Mouse (Mus musculus): ENCODE measurements around the gene Fam196b. TPM values are rescaled to one million over a fixed set of nuclear protein-coding genes. Genes with fewer than 3 reads are reported as not detected.

The Fam196b gene
- total RNA-seq, 1 experiment, result 0.36 TPM

GRCm38 (mm10) chr11:34356109-34356508 is 41.5 kb downstream of the Fam196b start:
- H3K9ac ChIP-seq (ENCODE audit: insufficient read depth, low read depth, low read length, poor library complexity, severe bottlenecking), result no peak overlapping the region
- no peaks in the 10 kb centered on the region for H3K4me1 ChIP-seq (ENCODE audit: control insufficient read depth in 2 of 2, insufficient read depth in 2 of 2, low read length in 2 of 2, poor library complexity in 1 of 2)
- H3K27ac ChIP-seq (ENCODE audit: insufficient read depth, low read depth, low read length, poor library complexity, severe bottlenecking), result no peak overlapping the region
- no peaks in the 10 kb centered on the region for H3K36me3 ChIP-seq (ENCODE audit: control insufficient read depth, insufficient read depth, low read length, poor library complexity, severe bottlenecking)
- no peak overlapping the region for H3K4me3 ChIP-seq (ENCODE audit: insufficient read depth in 1 of 2, low read depth in 1 of 2, low read length in 2 of 2, poor library complexity in 1 of 2, severe bottlenecking in 1 of 2)
- TF ChIP-seq CHD2 (IDR thresholded peaks at IDR 0.05; ENCODE audit: low read depth, low read length) (no peak), MAFK (IDR thresholded peaks at IDR 0.05; ENCODE audit: insufficient read depth, low read depth, low read length) (no peak), ZC3H11A (IDR thresholded peaks at IDR 0.05; ENCODE audit: borderline replicate concordance, low read depth, low read length) (no peak), ZNF384 (IDR thresholded peaks at IDR 0.05; ENCODE audit: low read depth, low read length) (no peak), HCFC1 (IDR thresholded peaks at IDR 0.05; ENCODE audit: borderline replicate concordance, insufficient read depth, low read length) (no peak)
- in situ Hi-C loops (cut with MboI; ENCODE audit: low sequenced_read_pairs in 2 of 2, unreplicated experiment in 2 of 2), result no loop called here
- H3K9me3 ChIP-seq (ENCODE audit: control insufficient read depth, insufficient read depth, low read depth, low read length), result no peaks in the 10 kb centered on the region
- DNase-seq (ENCODE audit: low read depth, low spot score), result no peak

- H3K9me3 ChIP-seq (ENCODE audit: control insufficient read depth, insufficient read depth, low read depth, low read length), result no peaks in the 10 kb centered on the region
- TF ChIP-seq MAFK (IDR thresholded peaks at IDR 0.05; ENCODE audit: insufficient read depth, low read depth, low read length), result no peak
- TF ChIP-seq CHD2 (IDR thresholded peaks at IDR 0.05; ENCODE audit: low read depth, low read length), result no peak
- no peak for TF ChIP-seq ZC3H11A (IDR thresholded peaks at IDR 0.05; ENCODE audit: borderline replicate concordance, low read depth, low read length)
- TF ChIP-seq ZNF384 (IDR thresholded peaks at IDR 0.05; ENCODE audit: low read depth, low read length), result no peak
- no peak for TF ChIP-seq HCFC1 (IDR thresholded peaks at IDR 0.05; ENCODE audit: borderline replicate concordance, insufficient read depth, low read length)
- H3K4me1 ChIP-seq (ENCODE audit: control insufficient read depth in 2 of 2, insufficient read depth in 2 of 2, low read length in 2 of 2, poor library complexity in 1 of 2), result no peaks in the 10 kb centered on the region
- no peak overlapping the region for H3K9ac ChIP-seq (ENCODE audit: insufficient read depth, low read depth, low read length, poor library complexity, severe bottlenecking)
- no peaks in the 10 kb centered on the region for H3K36me3 ChIP-seq (ENCODE audit: control insufficient read depth, insufficient read depth, low read length, poor library complexity, severe bottlenecking)
- H3K4me3 ChIP-seq (ENCODE audit: insufficient read depth in 1 of 2, low read depth in 1 of 2, low read length in 2 of 2, poor library complexity in 1 of 2, severe bottlenecking in 1 of 2), result no peak overlapping the region
- H3K27ac ChIP-seq (ENCODE audit: insufficient read depth, low read depth, low read length, poor library complexity, severe bottlenecking), result no peak overlapping the region
- no peak for DNase-seq (ENCODE audit: low read depth, low spot score)
- in situ Hi-C loops (cut with MboI; ENCODE audit: low sequenced_read_pairs in 2 of 2, unreplicated experiment in 2 of 2), result no loop called here
Observed at GRCm38 (mm10) chr11:34372224-34372623, 57.6 kb downstream of the Fam196b start.

GRCm38 (mm10) chr11:34375557-34375956 is 60.9 kb downstream of the Fam196b start:
- no peak overlapping the region for H3K9ac ChIP-seq (ENCODE audit: insufficient read depth, low read depth, low read length, poor library complexity, severe bottlenecking)
- no peaks in the 10 kb centered on the region for H3K36me3 ChIP-seq (ENCODE audit: control insufficient read depth, insufficient read depth, low read length, poor library complexity, severe bottlenecking)
- no peaks in the 10 kb centered on the region for H3K9me3 ChIP-seq (ENCODE audit: control insufficient read depth, insufficient read depth, low read depth, low read length)
- TF ChIP-seq MAFK (IDR thresholded peaks at IDR 0.05; ENCODE audit: insufficient read depth, low read depth, low read length) (no peak), ZNF384 (IDR thresholded peaks at IDR 0.05; ENCODE audit: low read depth, low read length) (no peak)
- no peaks in the 10 kb centered on the region for H3K4me1 ChIP-seq (ENCODE audit: control insufficient read depth in 2 of 2, insufficient read depth in 2 of 2, low read length in 2 of 2, poor library complexity in 1 of 2)
- in situ Hi-C loops (cut with MboI; ENCODE audit: low sequenced_read_pairs in 2 of 2, unreplicated experiment in 2 of 2), result no loop called here
- no peak overlapping the region for H3K4me3 ChIP-seq (ENCODE audit: insufficient read depth in 1 of 2, low read depth in 1 of 2, low read length in 2 of 2, poor library complexity in 1 of 2, severe bottlenecking in 1 of 2)
- H3K27ac ChIP-seq (ENCODE audit: insufficient read depth, low read depth, low read length, poor library complexity, severe bottlenecking), result no peak overlapping the region
- no peak for DNase-seq (ENCODE audit: low read depth, low spot score)

GRCm38 (mm10) chr11:34377649-34378048 is 63.0 kb downstream of the Fam196b start:
- Histone ChIP-seq H3K36me3 (ENCODE audit: control insufficient read depth, insufficient read depth, low read length, poor library complexity, severe bottlenecking) (no peaks in the 10 kb centered on the region; the same call in 1 of the 2 replicates), H3K9me3 (ENCODE audit: control insufficient read depth, insufficient read depth, low read depth, low read length) (no peaks in the 10 kb centered on the region), H3K9ac (ENCODE audit: insufficient read depth, low read depth, low read length, poor library complexity, severe bottlenecking) (no peak overlapping the region), H3K4me3 (ENCODE audit: insufficient read depth in 1 of 2, low read depth in 1 of 2, low read length in 2 of 2, poor library complexity in 1 of 2, severe bottlenecking in 1 of 2) (no peak overlapping the region), H3K27ac (ENCODE audit: insufficient read depth, low read depth, low read length, poor library complexity, severe bottlenecking) (peak overlapping the region; percentile 22; the same call in 1 of the 2 replicates), H3K4me1 (ENCODE audit: control insufficient read depth in 2 of 2, insufficient read depth in 2 of 2, low read length in 2 of 2, poor library complexity in 1 of 2) (no peaks in the 10 kb centered on the region)
- no peak for DNase-seq (ENCODE audit: low read depth, low spot score)
- in situ Hi-C loops (cut with MboI; ENCODE audit: low sequenced_read_pairs in 2 of 2, unreplicated experiment in 2 of 2), result no loop called here
- no peak for TF ChIP-seq HCFC1 (IDR thresholded peaks at IDR 0.05; ENCODE audit: borderline replicate concordance, insufficient read depth, low read length)
- TF ChIP-seq ZC3H11A (IDR thresholded peaks at IDR 0.05; ENCODE audit: borderline replicate concordance, low read depth, low read length), result no peak
- no peak for TF ChIP-seq MAFK (IDR thresholded peaks at IDR 0.05; ENCODE audit: insufficient read depth, low read depth, low read length)
- no peak for TF ChIP-seq CHD2 (IDR thresholded peaks at IDR 0.05; ENCODE audit: low read depth, low read length)

- TF ChIP-seq ZNF384 (IDR thresholded peaks at IDR 0.05; ENCODE audit: low read depth, low read length), result no peak
- TF ChIP-seq ZC3H11A (IDR thresholded peaks at IDR 0.05; ENCODE audit: borderline replicate concordance, low read depth, low read length), result no peak
- TF ChIP-seq HCFC1 (IDR thresholded peaks at IDR 0.05; ENCODE audit: borderline replicate concordance, insufficient read depth, low read length), result no peak
- no peak for TF ChIP-seq CHD2 (IDR thresholded peaks at IDR 0.05; ENCODE audit: low read depth, low read length)
- no peak for TF ChIP-seq MAFK (IDR thresholded peaks at IDR 0.05; ENCODE audit: insufficient read depth, low read depth, low read length)
- DNase-seq (ENCODE audit: low read depth, low spot score), result no peak
Observed at GRCm38 (mm10) chr11:34383501-34383900, 68.9 kb downstream of the Fam196b start.

More at GRCm38 (mm10) chr11:34383501-34383900, 68.9 kb downstream of the Fam196b start:
- no peaks in the 10 kb centered on the region for H3K4me1 ChIP-seq (ENCODE audit: control insufficient read depth in 2 of 2, insufficient read depth in 2 of 2, low read length in 2 of 2, poor library complexity in 1 of 2)
- no peak overlapping the region for H3K27ac ChIP-seq (ENCODE audit: insufficient read depth, low read depth, low read length, poor library complexity, severe bottlenecking)
- in situ Hi-C loops (cut with MboI; ENCODE audit: low sequenced_read_pairs in 2 of 2, unreplicated experiment in 2 of 2), result no loop called here
- no peaks in the 10 kb centered on the region for H3K9me3 ChIP-seq (ENCODE audit: control insufficient read depth, insufficient read depth, low read depth, low read length)
- H3K9ac ChIP-seq (ENCODE audit: insufficient read depth, low read depth, low read length, poor library complexity, severe bottlenecking), result no peak overlapping the region
- no peak overlapping the region for H3K4me3 ChIP-seq (ENCODE audit: insufficient read depth in 1 of 2, low read depth in 1 of 2, low read length in 2 of 2, poor library complexity in 1 of 2, severe bottlenecking in 1 of 2)
- no peaks in the 10 kb centered on the region; the same call in 1 of the 2 replicates for H3K36me3 ChIP-seq (ENCODE audit: control insufficient read depth, insufficient read depth, low read length, poor library complexity, severe bottlenecking)

Data from ES-E14 (cell line).